Mouse (Mus musculus) midbrain, postnatal 0 days (tissue): Measurements from ENCODE around the gene Tomm6. TPM values are rescaled to one million over a fixed set of nuclear protein-coding genes. Genes with fewer than 3 reads are reported as not detected.

ENCODE experiments used
- ATAC-seq: fragments of 200-750 bp; cut with Nextera tagmentation; 2 replicates; pipeline ENCODE4 v1.8.0; 2017; ENCODE audit warnings: moderate number of reproducible peaks, mild to moderate bottlenecking, moderate TSS enrichment, moderate library complexity; ENCODE audit not compliant: low FRiP score
- DNase-seq: peaks from one replicate; pipeline ENCODE4 v3.0.0-alpha.2; 2015; ENCODE audit warnings: low spot score
- H3K27ac ChIP-seq: fragments of 300-500 bp; sonication (generic); 2 replicates; pipeline ENCODE4 v1.5.1; 2014; ENCODE audit warnings: low read depth, mild to moderate bottlenecking, low read length, mixed read lengths
- H3K27me3 ChIP-seq: fragments of 300-500 bp; sonication (generic); 2 replicates; pipeline ENCODE4 v1.6.1; 2014; ENCODE audit warnings: low read length, control low read depth, mixed read lengths; ENCODE audit not compliant: insufficient read depth
- H3K36me3 ChIP-seq: fragments of 300-500 bp; sonication (generic); 2 replicates; pipeline ENCODE4 v1.6.1; 2014; ENCODE audit warnings: low read length, control low read depth, mixed read lengths; ENCODE audit not compliant: insufficient read depth
- H3K4me1 ChIP-seq: fragments of 300-500 bp; sonication (generic); 2 replicates; pipeline ENCODE4 v1.6.1; 2014; ENCODE audit warnings: mild to moderate bottlenecking, control low read depth, antibody characterized with exemption, low read length, mixed read lengths; ENCODE audit not compliant: insufficient read depth
- H3K4me2 ChIP-seq: fragments of 300-500 bp; sonication (generic); 2 replicates; pipeline ENCODE4 v1.6.1; 2014; ENCODE audit warnings: low read depth, mild to moderate bottlenecking, low read length, mixed read lengths; ENCODE audit not compliant: poor library complexity, severe bottlenecking
- H3K4me3 ChIP-seq: fragments of 300-500 bp; sonication (generic); 2 replicates; pipeline ENCODE4 v1.5.1; 2014; ENCODE audit warnings: low read depth, mild to moderate bottlenecking, low read length, moderate library complexity
- H3K9ac ChIP-seq: fragments of 300-500 bp; sonication (generic); replicated peaks from 2 replicates; pipeline ENCODE4 v1.6.1; 2014; ENCODE audit warnings: mild to moderate bottlenecking, low read length, moderate library complexity, mixed read lengths; ENCODE audit not compliant: poor library complexity, severe bottlenecking
- H3K9me3 ChIP-seq: fragments of 300-500 bp; sonication (generic); 2 replicates; pipeline ENCODE4 v1.6.1; 2016; ENCODE audit warnings: low read length, control low read depth
- CTCF ChIP-seq: IDR thresholded peaks from 2 replicates; pipeline ENCODE4 v1.5.1; 2016; ENCODE audit warnings: antibody characterized with exemption, mild to moderate bottlenecking
- WGBS: fragments of 180-500 bp; shearing (Covaris S2); extraction: QIAGEN DNeasy Blood & Tissue Kit; methylation state at CpG from one replicate; pipeline ENCODE4 v1.1.7; 2014; 5-methylcytosine and 5-hydroxymethylcytosine counted together
- polyA plus RNA-seq: library from polyadenylated mRNA; unstranded; fragments of >200 nt; fragmentation: Nextera tagmentation; extraction: Ambion mirVana; gene quantifications from 2 replicates; pipeline ENCODE4 v1.2.1, GENCODE M21; 2015
- total RNA-seq: library from RNA; depleted of rRNA; stranded (reverse); fragments of >200 nt; gene quantifications from 2 replicates; pipeline ENCODE4 v1.2.3, GENCODE M21; 2014; rRNA removed

Gene Tomm6
- total and polyA plus RNA-seq, 2 experiments from 2014 or later = 117 to 339 TPM

DNA sequence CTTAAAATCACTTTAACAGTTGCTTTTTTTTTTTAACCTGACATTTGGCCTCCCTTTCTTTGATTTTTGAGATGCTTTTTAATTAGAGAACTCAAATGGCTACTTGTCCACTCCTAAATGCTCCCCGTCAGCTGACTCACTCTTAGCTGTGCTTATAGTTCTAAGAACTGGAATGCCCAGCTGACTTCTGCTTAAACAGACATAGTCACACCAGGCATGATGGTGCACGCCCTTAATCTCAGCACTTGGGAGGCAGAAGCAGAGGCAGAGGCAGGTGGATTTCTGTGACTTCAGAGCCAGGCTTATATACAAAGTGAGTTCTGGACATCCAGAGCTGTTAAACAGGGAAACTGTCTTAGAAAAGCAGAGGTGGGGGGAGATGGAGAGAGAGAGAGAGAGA is 36.2 kb downstream of the Tomm6 start:
- peaks cover 11% of the 10 kb centered on the region for H3K36me3 ChIP-seq
- DNase-seq = no peak
- WGBS = 80% methylated on average over 2 of the region's 2 CpGs
- no peak for ATAC-seq
- H3K4me3 ChIP-seq = no peak overlapping the region
- no peak for TF ChIP-seq CTCF
- no peak overlapping the region for H3K27ac ChIP-seq
- no peaks in the 10 kb centered on the region for H3K27me3 ChIP-seq
- no peak overlapping the region for H3K9ac ChIP-seq
- no peak overlapping the region for H3K4me2 ChIP-seq
- no peaks in the 10 kb centered on the region for H3K4me1 ChIP-seq
- H3K9me3 ChIP-seq = no peaks in the 10 kb centered on the region

DNA sequence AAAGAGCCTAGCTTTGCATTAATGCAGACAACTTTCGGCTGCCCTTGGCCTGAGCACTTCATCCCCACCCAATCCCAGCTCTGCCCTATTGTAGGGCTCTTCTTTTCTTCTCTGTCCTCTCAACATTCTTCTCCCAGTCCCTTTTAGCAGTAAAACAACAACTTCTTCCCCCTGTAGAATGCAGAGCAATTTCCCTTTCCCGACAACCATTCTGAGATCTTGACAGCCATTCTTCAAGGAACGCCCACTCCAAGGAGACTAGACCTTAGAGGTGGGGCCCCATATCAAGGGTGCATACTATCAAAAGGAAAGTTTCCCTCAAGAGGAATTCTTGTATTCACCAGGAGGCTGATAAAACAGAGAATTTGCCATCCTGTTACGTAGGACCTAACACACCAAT is 39.2 kb downstream of the Tomm6 start:
- H3K9me3 ChIP-seq = no peaks in the 10 kb centered on the region
- H3K9ac ChIP-seq = no peak overlapping the region
- ATAC-seq = no peak
- H3K27ac ChIP-seq = no peak overlapping the region
- H3K4me1 ChIP-seq = no peaks in the 10 kb centered on the region
- WGBS = 44% methylated on average over 4 of the region's 4 CpGs
- H3K27me3 ChIP-seq = no peaks in the 10 kb centered on the region
- H3K36me3 ChIP-seq = peaks cover 4% of the 10 kb centered on the region
- no peak for TF ChIP-seq CTCF
- no peak overlapping the region for H3K4me2 ChIP-seq
- no peak for DNase-seq
- no peak overlapping the region for H3K4me3 ChIP-seq

GRCm38 (mm10) chr17:47646683-47647082 is 41.5 kb downstream of the Tomm6 start:
- TF ChIP-seq CTCF = peak; percentile 72
- Histone ChIP-seq H3K4me2 (no peak overlapping the region), H3K27ac (no peak overlapping the region), H3K9me3 (no peaks in the 10 kb centered on the region), H3K9ac (no peak overlapping the region), H3K4me3 (no peak overlapping the region), H3K4me1 (no peaks in the 10 kb centered on the region), H3K27me3 (no peaks in the 10 kb centered on the region), H3K36me3 (no peaks in the 10 kb centered on the region; the same call in 1 of the 2 replicates)
- 65% methylated on average over 1 of the region's 1 CpGs for whole genome bisulfite sequencing
- ATAC-seq = no peak
- peak; percentile 69 for DNase-seq

- H3K27me3 ChIP-seq = no peaks in the 10 kb centered on the region
- ATAC-seq (no peak), DNase-seq (no peak)
- no peak overlapping the region for H3K4me2 ChIP-seq
- TF ChIP-seq CTCF = peak; percentile 37
- no peaks in the 10 kb centered on the region for H3K9me3 ChIP-seq
- no peaks in the 10 kb centered on the region for H3K36me3 ChIP-seq
- H3K9ac ChIP-seq = no peak overlapping the region
- H3K4me1 ChIP-seq = no peaks in the 10 kb centered on the region
- H3K27ac ChIP-seq = no peak overlapping the region
- no peak overlapping the region for H3K4me3 ChIP-seq
- 88% methylated on average over 2 of the region's 2 CpGs for WGBS
Measured at GRCm38 (mm10) chr17:47642992-47643391, 45.2 kb downstream of the Tomm6 start.

Other genes with a start within 250 kb of the Tomm6 start
- 15.1 and 25.1 TPM in 2 replicates for gene Taf8, start 186.1 kb downstream of the Tomm6 start, total RNA-seq
- 11.5 and 12.3 TPM in 2 replicates for gene Taf8, start 186.1 kb downstream of the Tomm6 start, polyA plus RNA-seq
- gene Ccnd3, start 183.3 kb downstream of the Tomm6 start, total RNA-seq = 37.2 and 41.1 TPM in 2 replicates
- gene Ccnd3, start 183.3 kb downstream of the Tomm6 start, polyA plus RNA-seq = 52.6 and 57.0 TPM in 2 replicates
- gene Bysl, start 76.9 kb downstream of the Tomm6 start, total RNA-seq = 25.8 and 26.0 TPM in 2 replicates
- gene Bysl, start 76.9 kb downstream of the Tomm6 start, polyA plus RNA-seq = 31.9 and 33.1 TPM in 2 replicates
- gene Med20, start 76.8 kb downstream of the Tomm6 start, total RNA-seq = 33.8 and 44.7 TPM in 2 replicates
- 32.4 TPM in 2 replicates for gene Med20, start 76.8 kb downstream of the Tomm6 start, polyA plus RNA-seq
- gene Gm20517, start 76.8 kb downstream of the Tomm6 start, total RNA-seq = 3.2 and 8.0 TPM in 2 replicates
- gene Gm20517, start 76.8 kb downstream of the Tomm6 start, polyA plus RNA-seq = 0.96 and 1.1 TPM in 2 replicates
- gene Usp49, start 57.7 kb downstream of the Tomm6 start, total RNA-seq = 24.3 and 24.4 TPM in 2 replicates
- gene Usp49, start 57.7 kb downstream of the Tomm6 start, polyA plus RNA-seq = 3.7 and 3.9 TPM in 2 replicates
- 128 and 165 TPM in 2 replicates for gene Frs3, start 644 bp upstream of the Tomm6 start, total RNA-seq
- 68.9 and 75.7 TPM in 2 replicates for gene Frs3, start 644 bp upstream of the Tomm6 start, polyA plus RNA-seq
- 5.2 and 5.8 TPM in 2 replicates for gene Gm21981, start 6.1 kb upstream of the Tomm6 start, total RNA-seq
- gene Gm21981, start 6.1 kb upstream of the Tomm6 start, polyA plus RNA-seq = 0.56 and 0.90 TPM in 2 replicates
- gene Prickle4, start 6.3 kb upstream of the Tomm6 start, total RNA-seq = 2.5 and 3.2 TPM in 2 replicates
- gene Prickle4, start 6.3 kb upstream of the Tomm6 start, polyA plus RNA-seq = 2.2 and 3.2 TPM in 2 replicates
- 0.27 and 1.5 TPM in 2 replicates for gene Pgc, start 38.5 kb upstream of the Tomm6 start, total RNA-seq
- 0.19 TPM in 1 of 2 replicates, not detected in the other for gene Pgc, start 38.5 kb upstream of the Tomm6 start, polyA plus RNA-seq
- 5.2 and 9.6 TPM in 2 replicates for gene Tfeb, start 48.6 kb upstream of the Tomm6 start, total RNA-seq
- 4.0 and 5.4 TPM in 2 replicates for gene Tfeb, start 48.6 kb upstream of the Tomm6 start, polyA plus RNA-seq
- 19.2 and 21.4 TPM in 2 replicates for gene Mdfi, start 146.3 kb upstream of the Tomm6 start, total RNA-seq
- 1.3 and 1.6 TPM in 2 replicates for gene Mdfi, start 146.3 kb upstream of the Tomm6 start, polyA plus RNA-seq
- gene Foxp4, start 236.3 kb upstream of the Tomm6 start, total RNA-seq = 129 and 200 TPM in 2 replicates
- 50.8 and 55.4 TPM in 2 replicates for gene Foxp4, start 236.3 kb upstream of the Tomm6 start, polyA plus RNA-seq